Mouse (Mus musculus): Measurements from ENCODE around the gene Tada1. TPM values are rescaled to one million over a fixed set of nuclear protein-coding genes. Genes with fewer than 3 reads are reported as not detected.

Tada1 gene
- total and polyA plus RNA-seq, 3 experiments, result 34.0 to 36.7 TPM; not detected in 1

GRCm38 (mm10) chr1:166384614-166385013 is 5.7 kb downstream of the Tada1 start:
- no peak overlapping the region for H3K27ac ChIP-seq (ENCODE audit: control insufficient read depth, low read depth, low read length)
- H3K4me3 ChIP-seq (ENCODE audit: control insufficient read depth in 1 of 2, insufficient read depth in 1 of 2, low read depth in 2 of 2, low read length in 2 of 2), result no peak overlapping the region
- H3K79me2 ChIP-seq (ENCODE audit: control insufficient read depth, insufficient read depth, low read length, poor library complexity), result peaks cover 15% of the 10 kb centered on the region
- no peak for DNase-seq (ENCODE audit: low read depth, low spot score)
- no peak overlapping the region for H3K9ac ChIP-seq (ENCODE audit: control insufficient read depth, low read depth, low read length, poor library complexity, severe bottlenecking)
- peaks cover 0 to 18% of the 10 kb centered on the region in 2 experiments for H3K4me1 ChIP-seq (ENCODE audit: control insufficient read depth in 1 of 2, insufficient read depth in 2 of 2, low read length in 2 of 2)
- H3K36me3 ChIP-seq (ENCODE audit: control insufficient read depth in 1 of 2, insufficient read depth in 2 of 2, low read length in 2 of 2), result peaks cover 6 to 12% of the 10 kb centered on the region in 2 experiments
- H3K27me3 ChIP-seq (ENCODE audit: control insufficient read depth in 1 of 2, insufficient read depth in 2 of 2, low read length in 2 of 2), result no peaks in the 10 kb centered on the region
- no peak for TF ChIP-seq ETS1 (IDR thresholded peaks at IDR 0.05; ENCODE audit: low read depth, low read length)
- TF ChIP-seq GABPA (IDR thresholded peaks at IDR 0.05; ENCODE audit: low read depth, low read length), result no peak
- no peaks in the 10 kb centered on the region for H3K9me3 ChIP-seq (replicated peaks; ENCODE audit: insufficient read depth, low read length)

- H3K4me1 ChIP-seq (ENCODE audit: control insufficient read depth in 1 of 2, insufficient read depth in 2 of 2, low read length in 2 of 2), result peaks cover 0 to 16% of the 10 kb centered on the region in 2 experiments
- H3K27ac ChIP-seq (ENCODE audit: control insufficient read depth, low read depth, low read length), result no peak overlapping the region
- no peak overlapping the region for H3K4me3 ChIP-seq (ENCODE audit: control insufficient read depth in 1 of 2, insufficient read depth in 1 of 2, low read depth in 2 of 2, low read length in 2 of 2)
- peaks cover 7 to 9% of the 10 kb centered on the region in 2 experiments for H3K36me3 ChIP-seq (ENCODE audit: control insufficient read depth in 1 of 2, insufficient read depth in 2 of 2, low read length in 2 of 2)
- H3K79me2 ChIP-seq (ENCODE audit: control insufficient read depth, insufficient read depth, low read length, poor library complexity), result peaks cover 9% of the 10 kb centered on the region
- H3K9ac ChIP-seq (ENCODE audit: control insufficient read depth, low read depth, low read length, poor library complexity, severe bottlenecking), result no peak overlapping the region
- H3K9me3 ChIP-seq (replicated peaks; ENCODE audit: insufficient read depth, low read length), result no peaks in the 10 kb centered on the region
- DNase-seq (ENCODE audit: low read depth, low spot score), result no peak
- no peaks in the 10 kb centered on the region for H3K27me3 ChIP-seq (ENCODE audit: control insufficient read depth in 1 of 2, insufficient read depth in 2 of 2, low read length in 2 of 2)
- TF ChIP-seq ELF1 (IDR thresholded peaks at IDR 0.05; ENCODE audit: low read depth, low read length) (no peak), HCFC1 (IDR thresholded peaks at IDR 0.05; ENCODE audit: low read depth, low read length) (no peak), MXI1 (IDR thresholded peaks at IDR 0.05; ENCODE audit: low read depth, low read length) (no peak), CTCF (IDR thresholded peaks at IDR 0.05 in 2 of 3, conservative IDR thresholded peaks at IDR 0.05 in 1 of 3; ENCODE audit: control insufficient read depth in 1 of 3, insufficient read depth in 1 of 3, low read depth in 2 of 3, low read length in 3 of 3, poor library complexity in 1 of 3, severe bottlenecking in 1 of 3) (no peak), MAX (IDR thresholded peaks at IDR 0.05; ENCODE audit: low read length) (no peak), ZC3H11A (IDR thresholded peaks at IDR 0.05; ENCODE audit: low read depth, low read length) (no peak), TAL1 (IDR thresholded peaks at IDR 0.05; ENCODE audit: low read length) (no peak), UBTF (IDR thresholded peaks at IDR 0.05; ENCODE audit: borderline replicate concordance, insufficient read depth, low read depth, low read length) (no peak), RAD21 (IDR thresholded peaks at IDR 0.05; ENCODE audit: low read depth, low read length) (no peak), ZKSCAN1 (IDR thresholded peaks at IDR 0.05; ENCODE audit: low read depth, low read length) (no peak), TBP (IDR thresholded peaks at IDR 0.05; ENCODE audit: low read depth, low read length) (no peak), NRF1 (IDR thresholded peaks at IDR 0.05; ENCODE audit: insufficient read depth, low read depth, low read length, poor library complexity, severe bottlenecking) (no peak), ETS1 (IDR thresholded peaks at IDR 0.05; ENCODE audit: low read depth, low read length) (no peak), E2F4 (IDR thresholded peaks at IDR 0.05; ENCODE audit: borderline replicate concordance, low read depth, low read length) (no peak), ZMIZ1 (IDR thresholded peaks at IDR 0.05; ENCODE audit: low read depth, low read length) (no peak), BHLHE40 (IDR thresholded peaks at IDR 0.05; ENCODE audit: borderline replicate concordance, low read depth, low read length) (no peak), KAT2A (conservative IDR thresholded peaks at IDR 0.05; ENCODE audit: low read depth, low read length) (no peak)
Measured at GRCm38 (mm10) chr1:166385431-166385830, 6.5 kb downstream of the Tada1 start.
